Mouse (Mus musculus) mouse trophoblast stem cell (cell line): ENCODE results near the gene Glmp.
"Not testable (repeated sequence)": the region's sequence is repeated elsewhere in the genome, so short reads cannot be mapped to it uniquely, and the experiment has no call there.

Experiments
- in situ Hi-C, 2 experiments: fragments of 300-500 bp; cut with MseI, MboI; formaldehyde crosslinking; loops; 2 replicates in 1 of 2; 3 replicates in 1 of 2; pipeline ENCODE4 v1.15.1; 2025

The Glmp gene

GRCm38 (mm10) chr3:88376644-88377043 is 51.8 kb downstream of the Glmp start:
- in situ Hi-C loops: not testable (repeated sequence)

GRCm38 (mm10) chr3:88378599-88378998 is 53.8 kb downstream of the Glmp start, which contains the start of gene Bglap2:
TSS of gene Bglap2 (minus strand) at chr3:88378699.
- in situ Hi-C loops: not testable (repeated sequence)
